Mouse (Mus musculus): ENCODE measurements around the gene Arl6ip6. TPM values are rescaled to one million over a fixed set of nuclear protein-coding genes. Genes with fewer than 3 reads are reported as not detected.

Arl6ip6 gene
- polyA plus RNA-seq, 1 experiment = 13.7 TPM

DNA sequence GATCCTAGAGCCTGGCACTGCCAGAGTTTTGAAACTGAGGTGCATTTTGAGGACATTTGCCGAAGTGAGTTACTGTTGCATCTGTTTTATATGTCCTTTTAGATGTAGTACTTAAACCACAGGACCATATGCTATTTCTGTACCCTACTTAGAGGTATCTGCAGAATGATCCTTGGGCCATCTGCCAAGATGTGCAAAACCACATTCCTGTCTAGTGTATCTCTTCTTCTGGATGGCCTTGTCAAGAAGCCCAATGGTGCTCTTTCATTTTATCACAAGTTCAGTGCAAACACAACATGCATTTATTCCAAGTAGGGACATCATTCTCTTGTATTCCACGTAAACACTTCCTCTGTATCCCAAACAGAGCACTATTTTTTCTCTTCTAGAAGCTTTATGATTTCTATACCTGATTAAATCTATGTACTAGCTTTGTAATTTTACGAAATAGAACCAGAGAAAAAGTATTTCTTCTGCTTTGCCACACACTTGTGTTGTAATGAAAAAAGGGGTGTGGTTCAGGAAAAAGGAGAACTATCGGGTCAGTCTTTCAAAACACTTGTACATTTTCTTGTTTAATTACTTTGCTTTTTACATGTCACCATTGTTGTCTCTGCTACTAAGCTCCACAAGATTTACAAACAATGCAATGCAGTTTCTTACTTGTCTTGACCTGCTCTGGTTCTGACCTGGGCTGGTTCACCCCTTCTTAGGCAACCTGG is 8.8 kb downstream of the Arl6ip6 start:
- TF ChIP-seq FOSL1 (IDR thresholded peaks at IDR 0.05; ENCODE audit: insufficient read depth, low read length, poor library complexity, severe bottlenecking) = no peak
- TF ChIP-seq CTCF (IDR thresholded peaks at IDR 0.05; ENCODE audit: control insufficient read depth, insufficient read depth, insufficient read length) = no peak
- no peak for TF ChIP-seq CEBPB (IDR thresholded peaks at IDR 0.05; ENCODE audit: low read depth)
- no peak for TF ChIP-seq MYOG (IDR thresholded peaks at IDR 0.05; ENCODE audit: control insufficient read depth, extremely low read depth, insufficient read length)
- TF ChIP-seq USF1 (IDR thresholded peaks at IDR 0.05; ENCODE audit: low read depth) = no peak
- no peak for TF ChIP-seq MAX (IDR thresholded peaks at IDR 0.05)
- TF ChIP-seq MYOD1 (IDR thresholded peaks at IDR 0.05; ENCODE audit: control insufficient read depth, insufficient read length, low read depth) = no peak
- no peak overlapping the region for H3ac ChIP-seq (ENCODE audit: control insufficient read depth, insufficient read length, low read depth)
- H3K36me3 ChIP-seq (ENCODE audit: control insufficient read depth, insufficient read depth) = peaks cover 58% of the 10 kb centered on the region
- peaks cover 39% of the 10 kb centered on the region for H3K79me2 ChIP-seq (ENCODE audit: control insufficient read depth, insufficient read depth)
- no peak overlapping the region for H3K4me3 ChIP-seq (ENCODE audit: insufficient read depth, poor library complexity, severe bottlenecking)
- H3K79me3 ChIP-seq (ENCODE audit: low read depth) = peaks cover 15% of the 10 kb centered on the region
- no peaks in the 10 kb centered on the region for H3K27me3 ChIP-seq (ENCODE audit: control insufficient read depth, insufficient read depth, insufficient read length)

- Histone ChIP-seq H3ac (ENCODE audit: control insufficient read depth, insufficient read length, low read depth) (no peak overlapping the region), H3K36me3 (ENCODE audit: control insufficient read depth, insufficient read depth) (peaks cover 54% of the 10 kb centered on the region), H3K4me3 (ENCODE audit: insufficient read depth, poor library complexity, severe bottlenecking) (no peak overlapping the region), H3K27me3 (ENCODE audit: control insufficient read depth, insufficient read depth, insufficient read length) (no peaks in the 10 kb centered on the region), H3K79me3 (ENCODE audit: low read depth) (peaks cover 21% of the 10 kb centered on the region), H3K79me2 (ENCODE audit: control insufficient read depth, insufficient read depth) (peaks cover 49% of the 10 kb centered on the region)
- no peak for TF ChIP-seq MYOD1 (IDR thresholded peaks at IDR 0.05; ENCODE audit: control insufficient read depth, insufficient read length, low read depth)
- TF ChIP-seq FOSL1 (IDR thresholded peaks at IDR 0.05; ENCODE audit: insufficient read depth, low read length, poor library complexity, severe bottlenecking) = no peak
- no peak for TF ChIP-seq USF1 (IDR thresholded peaks at IDR 0.05; ENCODE audit: low read depth)
- no peak for TF ChIP-seq CEBPB (IDR thresholded peaks at IDR 0.05; ENCODE audit: low read depth)
- no peak for TF ChIP-seq CTCF (IDR thresholded peaks at IDR 0.05; ENCODE audit: control insufficient read depth, insufficient read depth, insufficient read length)
- TF ChIP-seq MYOG (IDR thresholded peaks at IDR 0.05; ENCODE audit: control insufficient read depth, extremely low read depth, insufficient read length) = no peak
- no peak for TF ChIP-seq MAX (IDR thresholded peaks at IDR 0.05)
Measured at GRCm38 (mm10) chr2:53204373-53205274, 13.1 kb downstream of the Arl6ip6 start.

DNA sequence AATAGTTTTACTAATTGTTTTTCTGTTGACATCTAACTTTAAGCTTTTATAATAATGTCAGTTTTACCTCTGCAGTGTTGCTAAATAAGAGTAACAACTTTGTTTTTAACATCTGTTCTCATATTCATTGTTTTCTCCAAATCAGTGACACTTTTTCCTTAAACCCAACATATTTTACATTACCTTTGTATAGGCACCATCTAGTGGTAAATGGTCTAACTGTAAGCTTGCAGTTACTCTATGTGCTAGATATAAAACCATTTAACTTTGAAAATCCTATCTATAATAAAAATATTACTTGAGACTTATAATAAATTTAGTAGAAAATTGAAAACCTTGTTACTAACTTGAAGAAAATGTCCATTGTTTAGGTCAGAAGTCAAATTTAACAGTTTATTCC is 15.2 kb downstream of the Arl6ip6 start:
- H3K4me3 ChIP-seq (ENCODE audit: insufficient read depth, poor library complexity, severe bottlenecking) = no peak overlapping the region
- no peak for TF ChIP-seq MYOD1 (IDR thresholded peaks at IDR 0.05; ENCODE audit: control insufficient read depth, insufficient read length, low read depth)
- no peak for TF ChIP-seq CEBPB (IDR thresholded peaks at IDR 0.05; ENCODE audit: low read depth)
- no peak for TF ChIP-seq USF1 (IDR thresholded peaks at IDR 0.05; ENCODE audit: low read depth)
- TF ChIP-seq CTCF (IDR thresholded peaks at IDR 0.05; ENCODE audit: control insufficient read depth, insufficient read depth, insufficient read length) = no peak
- TF ChIP-seq MYOG (IDR thresholded peaks at IDR 0.05; ENCODE audit: control insufficient read depth, extremely low read depth, insufficient read length) = no peak
- no peak for TF ChIP-seq MAX (IDR thresholded peaks at IDR 0.05)
- TF ChIP-seq FOSL1 (IDR thresholded peaks at IDR 0.05; ENCODE audit: insufficient read depth, low read length, poor library complexity, severe bottlenecking) = no peak
- H3K79me2 ChIP-seq (ENCODE audit: control insufficient read depth, insufficient read depth) = peaks cover 41% of the 10 kb centered on the region
- H3K79me3 ChIP-seq (ENCODE audit: low read depth) = peaks cover 21% of the 10 kb centered on the region
- no peak overlapping the region for H3ac ChIP-seq (ENCODE audit: control insufficient read depth, insufficient read length, low read depth)
- H3K27me3 ChIP-seq (ENCODE audit: control insufficient read depth, insufficient read depth, insufficient read length) = no peaks in the 10 kb centered on the region
- peaks cover 63% of the 10 kb centered on the region for H3K36me3 ChIP-seq (ENCODE audit: control insufficient read depth, insufficient read depth)

DNA sequence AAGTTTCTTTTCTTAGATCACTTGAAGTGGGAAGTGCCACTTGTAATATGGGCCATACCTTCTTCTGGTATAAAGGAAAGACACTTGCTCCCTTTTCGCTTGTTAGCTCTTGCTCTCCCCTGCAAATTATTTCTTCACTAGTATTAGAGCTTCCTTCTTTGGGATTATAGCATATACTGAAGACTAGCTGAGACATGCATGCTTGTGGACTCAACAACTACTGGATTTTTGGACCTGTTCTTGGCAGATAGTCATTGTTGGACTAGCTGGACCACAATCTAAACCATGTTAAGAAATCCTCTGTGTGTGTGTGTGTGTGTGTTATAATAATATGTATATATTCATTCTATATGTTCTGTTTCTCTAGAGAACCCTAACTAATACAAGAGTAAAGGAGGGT is 22.0 kb downstream of the Arl6ip6 start:
- H3K79me2 ChIP-seq (ENCODE audit: control insufficient read depth, insufficient read depth) = peaks cover 30% of the 10 kb centered on the region
- no peaks in the 10 kb centered on the region for H3K27me3 ChIP-seq (ENCODE audit: control insufficient read depth, insufficient read depth, insufficient read length)
- H3K36me3 ChIP-seq (ENCODE audit: control insufficient read depth, insufficient read depth) = peaks cover 57% of the 10 kb centered on the region
- no peak overlapping the region for H3K4me3 ChIP-seq (ENCODE audit: insufficient read depth, poor library complexity, severe bottlenecking)
- TF ChIP-seq MYOD1 (IDR thresholded peaks at IDR 0.05; ENCODE audit: control insufficient read depth, insufficient read length, low read depth) (no peak), CEBPB (IDR thresholded peaks at IDR 0.05; ENCODE audit: low read depth) (no peak), CTCF (IDR thresholded peaks at IDR 0.05; ENCODE audit: control insufficient read depth, insufficient read depth, insufficient read length) (no peak), USF1 (IDR thresholded peaks at IDR 0.05; ENCODE audit: low read depth) (no peak), MYOG (IDR thresholded peaks at IDR 0.05; ENCODE audit: control insufficient read depth, extremely low read depth, insufficient read length) (no peak), MAX (IDR thresholded peaks at IDR 0.05) (no peak), FOSL1 (IDR thresholded peaks at IDR 0.05; ENCODE audit: insufficient read depth, low read length, poor library complexity, severe bottlenecking) (no peak)
- H3K79me3 ChIP-seq (ENCODE audit: low read depth) = peaks cover 12% of the 10 kb centered on the region
- no peak overlapping the region for H3ac ChIP-seq (ENCODE audit: control insufficient read depth, insufficient read length, low read depth)

DNA sequence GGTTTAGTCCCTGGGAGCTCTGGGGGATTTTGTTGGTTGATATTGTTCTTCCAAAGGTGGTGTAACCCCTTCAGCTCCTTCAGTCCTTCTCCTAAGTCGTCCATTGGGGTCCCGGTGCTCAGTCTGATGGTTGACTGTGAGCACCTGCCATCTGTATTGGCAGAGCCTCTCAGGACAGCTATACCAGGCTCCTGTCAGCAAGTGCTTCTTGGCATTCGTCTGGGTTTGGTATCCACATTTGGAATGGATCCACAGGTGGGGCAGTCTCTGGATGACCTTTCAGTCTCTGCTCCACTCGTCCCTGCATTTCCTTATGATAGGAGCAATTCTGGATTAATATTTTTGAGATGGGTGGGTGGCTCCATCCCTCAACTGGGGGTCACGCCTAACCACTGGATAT is 30.7 kb downstream of the Arl6ip6 start:
- Histone ChIP-seq H3K27me3 (ENCODE audit: control insufficient read depth, insufficient read depth, insufficient read length) (no peaks in the 10 kb centered on the region), H3K79me2 (ENCODE audit: control insufficient read depth, insufficient read depth) (no peaks in the 10 kb centered on the region), H3K4me3 (ENCODE audit: insufficient read depth, poor library complexity, severe bottlenecking) (no peak overlapping the region), H3ac (ENCODE audit: control insufficient read depth, insufficient read length, low read depth) (no peak overlapping the region), H3K79me3 (ENCODE audit: low read depth) (no peaks in the 10 kb centered on the region), H3K36me3 (ENCODE audit: control insufficient read depth, insufficient read depth) (peaks cover 17% of the 10 kb centered on the region)
- TF ChIP-seq FOSL1 (IDR thresholded peaks at IDR 0.05; ENCODE audit: insufficient read depth, low read length, poor library complexity, severe bottlenecking) = no peak
- TF ChIP-seq CTCF (IDR thresholded peaks at IDR 0.05; ENCODE audit: control insufficient read depth, insufficient read depth, insufficient read length) = no peak
- TF ChIP-seq MAX (IDR thresholded peaks at IDR 0.05) = no peak
- TF ChIP-seq CEBPB (IDR thresholded peaks at IDR 0.05; ENCODE audit: low read depth) = no peak
- TF ChIP-seq MYOD1 (IDR thresholded peaks at IDR 0.05; ENCODE audit: control insufficient read depth, insufficient read length, low read depth) = no peak
